Mouse (Mus musculus) kidney, postnatal 36 days (tissue): ENCODE data around the gene Adora1.
A peak's percentile ranks its signal among the peaks of the same experiment; 100 is the strongest.

Experiments used
- DNase-seq, 2 experiments: peaks; one replicate each; pipeline ENCODE4 v3.0.0; 2021 to 2022; ENCODE audit warnings: mixed read lengths in 2 of 2

The Adora1 gene

GRCm38 (mm10) chr1:134193674-134194197 lies 41.5 kb downstream of the Adora1 start:
- no peak for DNase-seq

DNA sequence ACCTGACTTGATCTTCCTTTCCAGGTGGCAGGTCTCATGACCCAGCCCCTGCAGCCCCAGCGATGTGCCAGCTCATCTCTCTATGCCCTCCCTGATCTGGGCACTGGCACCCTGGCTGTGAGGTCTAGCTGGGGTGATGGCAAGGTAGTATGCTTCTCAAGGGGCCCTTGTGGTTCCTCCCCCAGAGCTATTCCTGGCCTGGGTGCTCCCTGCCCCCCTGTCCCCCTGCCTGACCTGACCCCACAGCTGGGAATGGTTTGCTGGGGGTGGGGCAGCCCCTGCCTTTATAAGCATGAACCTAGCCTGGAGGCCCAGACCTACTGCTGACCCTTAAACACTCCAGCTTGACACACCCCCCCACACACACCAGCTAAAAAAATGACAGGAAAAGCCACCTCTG lies 42.1 kb downstream of the Adora1 start, which contains the start of gene Mybph:
TSS of gene Mybph (plus strand) at position 323 of the 400 bp plus-strand sequence.
- no peak for DNase-seq

DNA sequence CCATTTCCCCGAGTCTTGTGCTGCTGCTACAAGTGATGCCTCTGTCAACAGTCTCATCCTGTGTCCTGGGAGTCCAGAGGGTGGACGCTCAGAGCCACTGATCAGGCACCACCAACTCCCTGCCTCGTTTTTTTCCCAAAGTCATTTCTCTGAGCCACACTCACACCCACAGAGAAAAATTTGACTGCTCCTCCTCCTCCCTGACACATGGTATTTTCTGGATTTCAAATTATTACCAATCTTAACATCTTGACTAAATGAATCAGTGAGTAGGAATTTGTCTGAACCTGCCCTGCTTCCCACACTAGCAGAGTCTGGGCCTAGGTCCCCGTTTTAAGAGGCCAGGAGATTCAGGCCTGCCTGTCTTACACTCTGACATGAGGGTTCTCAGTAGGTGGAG lies 43.2 kb downstream of the Adora1 start:
- no peak for DNase-seq

- DNase-seq: no peak
Measured at GRCm38 (mm10) chr1:134191192-134191591, 44.0 kb downstream of the Adora1 start.

GRCm38 (mm10) chr1:134188989-134189729 lies 46.1 kb downstream of the Adora1 start:
- DNase-seq: peak in 1 of 2 experiments; percentile 14

DNA sequence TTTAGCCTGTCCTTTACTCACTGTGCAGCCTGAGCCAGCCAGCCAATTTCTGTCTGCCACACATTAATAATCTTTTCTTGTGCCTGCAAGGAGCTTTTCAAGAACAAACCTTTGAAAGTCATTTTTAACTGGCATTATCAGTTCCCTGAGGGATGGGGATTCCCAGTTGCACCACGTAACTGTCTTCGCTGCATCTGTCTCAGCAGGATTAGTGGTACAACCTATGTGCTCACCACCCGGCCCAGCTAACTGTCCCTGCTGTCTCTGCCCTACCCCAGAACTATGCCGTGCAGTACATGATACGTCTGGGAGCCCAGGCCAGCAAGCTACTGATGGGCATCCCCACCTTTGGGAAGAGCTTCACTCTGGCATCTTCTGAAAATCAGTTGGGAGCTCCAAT lies 47.0 kb downstream of the Adora1 start:
- DNase-seq: no peak

GRCm38 (mm10) chr1:134184089-134184488 lies 51.1 kb downstream of the Adora1 start:
- no peak for DNase-seq

DNA sequence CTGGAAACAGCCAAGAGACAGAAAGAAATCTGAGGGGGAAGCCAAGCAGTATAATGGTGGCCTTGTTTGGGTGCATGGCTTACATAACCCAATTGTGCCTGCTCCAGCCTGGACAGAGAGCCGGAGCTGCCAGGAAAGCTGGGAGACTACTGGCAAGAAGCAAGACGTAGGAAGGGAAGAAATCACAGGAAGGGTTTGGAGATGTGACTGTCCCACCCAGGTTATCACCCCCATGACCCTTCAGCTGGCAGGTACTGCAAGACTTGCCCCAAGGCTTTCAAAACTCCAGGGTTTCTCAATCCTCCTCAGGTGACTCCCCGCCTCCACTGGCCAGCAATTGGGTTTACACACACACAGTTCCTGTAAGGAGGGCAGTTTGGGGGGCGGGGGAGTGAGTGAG lies 53.2 kb downstream of the Adora1 start, which contains the start of gene Chil1:
TSS of gene Chil1 (plus strand) at position 152 of the 400 bp plus-strand sequence.
- no peak for DNase-seq

DNA sequence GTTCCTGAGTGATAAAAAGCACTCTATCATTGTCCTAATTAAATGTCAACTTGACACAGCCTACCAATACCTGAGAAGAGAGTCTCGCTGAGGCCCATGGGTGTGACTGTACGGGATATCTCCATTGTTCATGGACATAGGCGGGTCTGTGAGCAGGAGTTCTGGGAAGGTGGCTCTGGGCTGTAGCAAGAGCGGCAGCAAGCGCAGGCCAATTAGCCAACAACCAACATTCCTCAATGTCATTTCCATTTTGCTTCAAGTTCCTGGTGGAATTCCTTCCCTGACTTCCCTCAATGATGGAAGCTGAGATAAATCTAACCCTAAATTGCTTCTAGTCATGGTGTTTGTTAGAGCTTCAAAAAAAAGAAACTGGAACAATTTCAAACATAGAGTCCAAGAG lies 57.3 kb downstream of the Adora1 start:
- DNase-seq: no peak

DNA sequence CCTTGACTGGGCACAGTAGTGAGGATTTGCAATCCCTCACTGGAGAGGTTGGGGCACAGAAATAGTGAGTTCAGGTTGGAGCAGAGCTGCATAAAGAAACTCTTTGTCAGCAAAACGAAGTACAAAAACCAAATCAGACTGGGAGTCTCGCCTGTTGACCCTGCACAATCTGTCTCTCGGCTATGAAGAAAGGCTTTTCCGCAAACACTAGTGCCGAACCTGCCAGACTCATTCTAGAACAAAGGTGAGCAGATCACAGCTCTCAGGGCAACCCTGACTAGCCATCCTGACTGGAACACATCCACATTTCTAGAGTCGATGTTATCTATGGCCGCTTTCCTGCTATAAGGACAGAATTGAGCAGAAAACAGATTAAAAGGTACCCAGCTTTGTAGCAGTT lies 62.1 kb downstream of the Adora1 start:
- no peak for DNase-seq

DNA sequence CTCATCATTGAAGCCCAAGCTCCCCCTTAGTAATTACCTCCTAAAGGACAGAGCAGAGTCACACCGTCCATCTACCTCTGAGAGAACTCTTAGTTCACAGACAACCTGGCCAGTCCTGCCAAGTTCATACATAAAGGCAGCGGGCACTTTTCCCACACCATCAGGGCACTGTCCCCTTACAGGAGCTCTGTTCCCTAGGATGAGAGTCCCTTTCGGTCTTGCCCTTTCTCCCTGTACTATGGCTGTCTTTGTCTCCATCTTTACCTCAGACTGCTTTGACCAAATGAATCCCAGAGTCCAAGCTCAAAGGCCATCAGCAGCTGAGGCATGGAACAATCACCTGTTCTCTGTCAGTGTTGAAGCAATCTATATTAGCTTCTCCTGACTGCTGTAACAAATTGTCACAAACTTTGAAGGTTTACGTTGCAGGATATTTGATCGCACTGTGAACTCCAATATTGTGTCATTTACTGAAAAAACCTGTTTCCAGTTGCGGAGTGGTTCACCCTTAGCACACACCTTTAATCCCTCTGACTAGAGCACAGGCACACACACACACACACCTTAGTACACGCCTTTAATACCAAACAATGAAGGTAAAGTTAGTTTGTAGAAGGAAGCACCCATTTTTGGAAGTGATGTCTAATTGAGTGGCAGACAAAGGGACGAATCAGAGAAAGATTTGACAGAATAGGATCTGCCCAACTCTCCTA lies 66.1 kb downstream of the Adora1 start:
- DNase-seq: no peak

GRCm38 (mm10) chr1:134168567-134168966 lies 66.7 kb downstream of the Adora1 start:
- DNase-seq: no peak

DNA sequence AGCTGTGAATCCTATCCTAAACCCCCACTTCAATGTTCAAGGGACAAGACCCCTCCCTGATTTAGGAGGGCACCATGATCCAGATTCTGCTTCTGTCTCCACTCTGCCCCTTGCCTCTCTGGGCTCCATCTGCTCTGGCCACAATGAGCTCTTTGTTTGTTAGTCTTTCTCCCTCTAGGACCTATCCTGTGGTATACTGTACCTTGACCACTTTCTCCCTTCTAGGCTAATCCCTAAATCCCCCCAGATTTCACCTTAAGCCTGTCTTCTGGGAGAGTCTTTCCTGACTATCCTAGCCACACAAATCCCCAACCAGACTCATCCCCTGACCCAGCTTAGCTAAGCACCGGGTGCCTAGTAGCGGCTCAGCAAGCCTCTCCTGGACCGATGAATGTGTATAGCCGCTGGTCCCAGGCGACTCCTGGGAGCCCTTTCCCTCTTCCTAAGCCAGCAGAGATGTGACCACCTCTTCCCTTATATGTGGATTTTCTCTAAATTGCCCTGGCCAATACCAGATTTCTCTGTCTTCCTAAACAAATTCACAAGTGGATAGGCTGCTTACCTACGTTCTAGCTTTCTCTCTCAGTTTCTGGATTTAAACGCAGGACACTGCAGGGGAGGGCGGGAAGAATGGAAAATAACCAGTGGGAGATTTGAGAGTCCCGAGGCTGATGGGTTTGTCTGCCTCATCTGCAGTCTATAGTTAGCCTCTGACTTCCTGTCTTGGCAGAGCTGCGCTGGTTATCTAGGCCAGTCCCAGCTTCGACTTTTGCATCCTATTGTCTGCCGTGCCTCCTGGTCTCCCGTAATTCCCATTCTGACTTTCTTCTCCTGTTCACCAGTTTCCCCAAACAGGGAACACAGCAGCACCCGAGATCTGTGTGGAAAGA lies 67.6 kb downstream of the Adora1 start:
- DNase-seq: no peak

DNA sequence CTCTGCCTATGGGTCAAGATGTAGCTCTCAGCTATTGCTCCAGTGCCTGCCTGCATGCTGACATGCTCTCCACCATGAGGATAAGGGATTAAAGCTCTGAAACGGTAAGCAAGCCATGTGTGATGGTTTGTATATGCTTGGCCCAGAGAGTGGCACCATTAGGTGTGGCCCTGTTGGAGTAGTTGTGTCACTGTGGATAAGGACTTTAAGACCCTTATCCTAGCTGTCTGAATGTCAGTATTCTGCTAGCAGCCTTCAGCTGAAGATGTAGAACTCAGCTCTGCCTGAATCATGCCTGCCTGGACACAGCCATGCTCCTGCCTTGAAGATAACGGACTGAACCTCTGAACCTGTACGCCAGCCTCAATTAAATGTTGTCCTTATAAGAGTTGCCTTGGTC lies 68.7 kb downstream of the Adora1 start:
- no peak for DNase-seq

GRCm38 (mm10) chr1:134164454-134164853 lies 70.8 kb downstream of the Adora1 start:
- DNase-seq: no peak

DNA sequence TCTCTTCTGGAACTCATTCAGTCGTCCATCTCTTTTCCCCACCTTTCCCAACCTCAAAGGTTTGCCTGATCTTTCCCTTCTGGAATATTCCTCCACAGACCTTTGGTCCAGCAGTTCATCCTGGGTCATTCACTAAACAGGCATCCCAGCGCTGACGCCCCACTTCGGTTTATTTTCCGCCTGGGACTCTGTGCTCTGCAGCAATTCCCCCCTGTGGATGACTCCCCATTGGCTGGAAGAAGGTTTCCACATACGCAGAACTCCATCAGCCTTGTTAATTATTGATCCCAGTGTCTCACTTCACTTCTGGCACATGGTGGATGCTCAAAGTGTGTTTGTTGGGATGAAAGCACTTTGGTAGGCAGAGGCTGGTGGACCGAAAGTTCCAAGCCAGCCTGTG lies 71.8 kb downstream of the Adora1 start:
- DNase-seq: peak; percentile 33 to 51

DNA sequence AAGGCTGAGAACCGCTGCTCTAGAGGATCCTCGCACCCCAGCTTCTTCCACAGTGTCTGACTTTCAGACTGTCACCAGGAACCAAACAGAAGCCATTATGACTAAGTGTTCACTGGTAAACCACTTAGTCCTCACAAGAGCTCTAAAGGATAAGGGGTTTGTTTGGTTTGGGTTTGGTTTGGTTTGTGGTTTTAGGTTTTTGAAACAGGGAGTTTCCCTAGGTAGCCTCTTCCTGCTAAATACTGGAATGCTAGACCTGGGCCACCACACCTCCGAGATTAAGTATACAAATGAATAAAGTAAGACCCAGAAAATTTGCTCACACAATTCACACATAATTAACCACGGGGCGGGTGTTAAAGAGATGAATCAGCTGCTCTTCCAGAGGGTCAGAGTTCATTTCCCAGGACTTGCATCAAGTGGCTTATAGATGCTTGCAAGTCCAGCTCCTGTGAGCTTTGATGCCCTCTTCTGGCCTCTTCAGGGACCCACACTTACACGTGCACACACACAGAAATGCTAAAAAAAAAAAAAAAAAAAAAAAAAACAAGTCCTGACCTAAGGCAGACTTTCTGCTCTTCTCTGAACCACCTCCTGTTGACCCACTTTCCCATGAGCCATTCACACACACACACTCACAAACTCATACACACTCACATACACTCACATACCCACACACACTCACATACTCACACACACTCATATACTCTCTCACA lies 72.6 kb downstream of the Adora1 start:
- DNase-seq: peak in 1 of 2 experiments; percentile 8

DNA sequence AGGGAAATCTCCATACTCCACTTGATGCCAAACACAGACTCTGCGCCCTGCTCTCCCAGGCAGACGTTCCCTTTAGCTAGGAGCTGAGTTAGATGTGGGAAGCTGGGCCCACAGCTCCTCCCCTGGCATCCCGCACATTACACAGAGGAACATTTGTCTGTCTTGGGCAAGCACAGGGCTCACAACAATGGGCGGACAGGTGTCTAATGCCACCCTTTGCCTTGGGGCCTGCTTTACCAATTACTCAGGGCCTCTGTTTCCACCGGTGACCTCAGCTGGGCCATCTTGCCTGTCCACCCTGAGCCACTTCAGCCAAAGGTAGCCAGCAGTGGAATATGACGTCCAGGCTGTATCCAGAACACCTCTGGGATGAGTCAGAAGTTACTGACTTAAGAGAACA lies 73.8 kb downstream of the Adora1 start:
- no peak for DNase-seq

DNA sequence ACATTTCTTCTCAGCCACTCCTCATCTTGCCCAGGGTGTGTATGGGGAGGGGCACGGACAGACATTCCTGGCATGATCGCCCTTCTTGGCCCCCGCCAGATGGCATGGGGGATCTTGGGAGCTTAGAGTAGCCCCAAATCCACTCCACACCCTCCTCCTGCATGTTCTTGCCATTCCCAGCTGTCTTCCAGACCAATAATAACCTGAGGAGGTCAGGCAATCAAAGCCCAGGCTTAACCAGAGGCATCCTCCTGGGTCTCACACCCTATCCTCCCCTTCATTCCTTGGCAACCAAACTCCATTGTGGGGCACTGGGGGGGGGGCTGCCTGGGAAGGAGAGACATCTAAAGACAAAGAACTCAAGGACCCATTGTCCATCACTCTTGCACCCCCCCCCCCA lies 74.8 kb downstream of the Adora1 start:
- DNase-seq: no peak

DNA sequence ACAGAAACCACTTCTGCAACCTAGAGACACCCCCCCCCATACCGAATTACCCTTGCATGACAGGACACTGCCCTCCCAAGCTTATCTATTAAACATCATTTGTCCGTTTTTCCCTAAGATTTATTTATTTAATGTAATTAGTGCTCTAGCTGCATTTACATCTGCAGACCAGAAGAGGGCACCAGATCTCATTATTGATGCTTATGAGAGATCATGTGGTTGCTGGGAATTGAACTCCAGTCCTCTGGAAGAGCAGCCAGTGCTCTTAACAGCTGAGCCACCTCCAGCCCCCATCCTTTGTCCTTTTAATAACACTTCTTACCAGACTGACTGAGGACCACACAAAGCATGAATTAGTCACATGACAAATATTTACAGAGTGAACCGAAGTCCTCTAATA lies 80.6 kb downstream of the Adora1 start:
- DNase-seq: no peak

DNA sequence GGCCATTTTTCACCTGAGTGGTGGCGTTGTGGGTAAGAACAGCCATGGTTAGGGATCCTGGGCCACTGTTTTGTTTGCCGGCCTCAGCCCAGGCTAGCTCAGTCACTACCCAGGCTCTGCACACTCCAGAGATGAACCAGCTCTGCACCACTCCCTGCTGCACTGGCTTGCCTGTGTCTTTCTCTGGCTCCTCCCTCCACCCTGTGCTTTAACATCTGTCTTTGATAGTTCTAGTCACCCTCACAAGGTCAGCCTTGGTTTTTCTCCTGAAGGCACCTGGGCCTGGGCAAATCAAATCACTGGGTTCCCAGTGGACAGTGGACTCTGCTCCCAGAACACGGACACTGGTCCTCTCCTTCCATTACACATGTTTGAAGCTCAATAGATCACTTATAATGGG lies 81.1 kb downstream of the Adora1 start:
- no peak for DNase-seq
